Mouse (Mus musculus) cerebellum, adult 11-12 months (tissue): Measurements from ENCODE around the gene Pik3r1.

Source experiments
- DNase-seq: peaks from one replicate; pipeline ENCODE4 v3.0.0; 2022

The Pik3r1 gene

DNA sequence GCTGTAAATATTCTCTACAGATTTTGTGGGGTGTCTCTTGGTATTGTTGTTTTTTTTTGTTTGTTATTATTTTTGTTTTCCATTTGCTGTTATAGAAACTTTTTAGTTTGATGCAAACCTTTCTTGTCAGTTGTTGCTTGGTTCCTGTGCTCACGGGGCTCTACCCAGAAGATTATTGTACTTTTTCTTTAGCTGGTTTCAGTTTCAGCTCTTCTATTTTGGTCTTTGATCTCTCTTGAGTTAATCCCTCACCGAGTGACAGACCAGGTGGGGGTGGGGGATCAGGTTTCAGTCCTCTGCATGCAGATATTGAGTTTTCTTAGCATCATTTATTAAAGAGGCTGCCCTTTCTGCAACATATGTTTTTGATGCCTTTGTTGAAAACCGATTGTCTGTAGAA, 99.2 kb downstream of the Pik3r1 start:
- no peak for DNase-seq

DNA sequence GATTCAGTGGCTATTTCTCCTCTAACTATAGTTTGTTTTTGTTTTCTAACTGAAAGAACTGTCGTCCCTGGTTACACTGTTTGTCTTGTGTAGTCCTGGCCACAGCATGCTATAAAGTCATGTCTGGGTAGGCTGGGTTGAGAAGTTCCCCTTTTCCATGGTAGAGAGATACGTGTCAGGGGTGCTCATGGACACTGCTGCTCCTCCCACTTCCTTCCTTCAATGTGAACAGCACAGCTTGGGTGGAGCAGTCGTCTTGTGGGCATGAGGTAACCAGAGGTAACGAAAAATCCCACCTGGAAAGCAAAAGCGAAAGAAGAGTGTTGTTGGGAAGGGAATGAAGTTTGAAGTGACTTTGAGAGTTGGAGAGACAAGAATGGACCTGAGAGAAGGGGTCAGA, 104.0 kb downstream of the Pik3r1 start:
- DNase-seq: no peak

DNA sequence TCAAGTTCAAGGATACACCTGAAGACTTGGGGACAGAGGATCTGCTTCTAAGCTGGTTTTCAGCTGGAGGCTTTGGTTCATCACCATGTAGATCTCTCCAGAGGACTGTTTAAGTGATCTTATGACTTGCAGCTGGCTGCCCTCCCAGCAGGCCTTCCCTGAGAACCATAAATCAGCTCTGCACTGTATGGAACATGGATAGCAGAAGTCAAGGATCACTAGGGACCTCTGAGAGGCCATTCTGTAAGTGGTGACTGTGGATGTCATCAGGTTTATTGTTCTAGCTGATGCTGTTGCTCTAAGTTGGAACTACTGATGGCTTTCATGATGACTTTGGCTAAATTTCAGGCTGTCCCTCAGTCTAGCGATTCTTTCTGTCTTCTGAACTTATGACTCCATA, 105.1 kb downstream of the Pik3r1 start:
- DNase-seq: no peak

DNA sequence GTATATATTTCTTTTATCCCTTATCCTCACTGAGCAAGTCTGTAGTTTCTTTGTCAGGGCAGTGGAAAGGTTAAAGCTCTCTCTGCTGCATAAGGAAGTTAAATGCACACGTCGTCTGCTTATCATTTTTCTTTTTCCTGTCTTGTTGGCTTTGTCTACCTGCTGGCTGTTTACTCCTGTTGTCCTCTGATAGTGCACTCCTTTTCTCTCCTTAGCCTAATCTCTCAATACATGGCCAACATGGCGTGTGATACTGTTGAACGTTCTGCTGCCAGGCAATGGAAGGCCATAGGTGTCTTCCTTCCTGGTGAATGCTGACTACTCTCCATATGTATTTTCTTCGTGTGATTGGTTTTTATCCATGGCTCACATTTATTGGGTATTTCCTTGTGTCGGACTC, 106.5 kb downstream of the Pik3r1 start:
- no peak for DNase-seq

DNA sequence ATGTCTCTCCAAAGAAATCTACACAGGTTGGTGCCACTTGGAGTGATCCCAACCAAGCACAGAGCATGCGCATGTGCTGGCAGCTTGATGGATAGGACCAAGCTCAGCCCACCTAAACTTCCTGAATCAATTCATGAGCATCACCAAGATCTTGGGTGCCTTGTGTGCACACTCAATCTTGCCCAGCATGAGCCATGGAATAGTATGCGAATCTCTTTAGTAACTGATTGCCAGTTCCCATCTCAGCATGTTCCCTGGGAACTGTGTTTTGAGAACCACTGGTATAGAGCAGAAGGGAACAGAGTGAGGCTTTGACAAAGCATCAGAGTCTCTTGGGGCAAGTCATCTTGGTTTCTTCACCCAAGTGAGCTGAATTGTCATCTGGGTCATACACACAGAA, 107.8 kb downstream of the Pik3r1 start:
- DNase-seq: no peak

DNA sequence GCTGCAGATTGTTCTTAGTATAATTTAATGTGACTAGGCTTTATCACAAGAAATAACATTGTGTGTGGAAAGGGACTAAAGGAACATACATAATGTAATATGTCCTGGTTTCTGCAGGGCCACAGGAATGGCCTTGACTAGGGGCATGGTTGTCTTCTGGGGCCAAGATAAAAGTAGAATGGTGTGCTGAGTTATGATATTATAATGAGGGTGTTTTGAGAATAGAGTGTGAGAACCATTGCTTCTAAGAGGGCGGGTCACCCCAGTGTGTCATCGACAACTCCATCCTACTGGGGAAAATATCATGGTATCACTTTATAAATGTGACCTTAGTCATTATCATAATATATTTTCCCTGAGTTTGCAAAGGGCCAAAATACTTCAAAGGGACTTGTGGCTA, 115.9 kb downstream of the Pik3r1 start:
- no peak for DNase-seq

DNA sequence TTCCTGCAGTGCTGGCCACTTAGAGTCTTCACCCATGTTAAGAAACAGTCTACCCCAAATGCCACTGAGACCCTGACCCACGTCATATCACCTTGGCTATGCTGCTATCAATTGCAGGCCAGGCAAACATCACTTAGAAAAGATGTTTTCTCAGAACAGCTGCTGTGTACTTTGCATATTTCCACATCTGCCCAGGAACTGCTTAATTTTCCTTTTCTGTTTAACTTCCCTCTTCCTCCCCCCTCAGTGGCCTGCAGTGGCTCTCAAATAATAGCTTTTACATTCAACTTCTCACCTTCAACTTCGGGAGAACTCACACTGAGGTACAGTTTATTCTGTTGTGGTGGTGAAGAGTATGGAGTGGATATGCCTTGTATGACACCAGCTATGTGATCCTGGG, 126.4 kb downstream of the Pik3r1 start:
- no peak for DNase-seq

DNA sequence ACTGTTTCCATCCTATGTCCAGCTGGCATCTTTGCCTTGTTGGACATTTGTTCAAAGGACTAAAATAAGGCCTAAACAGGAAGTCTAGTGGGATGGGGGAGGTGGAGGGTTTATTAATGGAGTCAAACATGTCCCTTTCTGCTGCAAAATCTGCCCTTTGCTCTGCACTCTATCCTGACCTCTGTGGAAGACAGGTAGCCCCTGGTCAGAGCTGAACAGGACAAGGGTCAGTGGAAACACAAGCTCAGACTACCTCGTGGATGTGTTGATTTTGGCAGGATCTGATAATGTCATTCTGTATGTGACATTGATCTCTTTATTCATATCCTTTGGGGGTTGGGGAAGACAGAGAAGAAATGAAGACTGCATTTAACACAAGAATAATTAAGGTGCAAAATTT, 132.2 kb downstream of the Pik3r1 start:
- DNase-seq: no peak

DNA sequence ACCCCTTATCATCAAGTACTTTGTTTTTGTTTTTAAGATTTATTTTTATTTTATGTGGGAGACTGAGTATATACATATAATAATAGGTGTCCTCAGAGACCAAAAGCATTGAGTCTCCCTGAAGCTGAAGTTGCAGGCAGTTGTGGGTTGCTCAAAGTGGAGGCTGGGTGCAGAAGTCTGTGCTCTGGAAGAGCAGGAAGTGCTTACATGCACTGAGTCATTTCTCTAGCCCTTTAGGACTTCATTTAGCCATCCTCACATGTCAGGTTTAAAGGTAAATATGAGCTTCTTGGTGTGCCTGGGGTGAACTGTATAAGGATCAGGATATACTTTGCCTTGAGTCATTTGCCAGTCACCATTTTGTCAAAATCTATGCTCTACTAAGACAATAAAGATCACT, 133.6 kb downstream of the Pik3r1 start:
- DNase-seq: no peak

DNA sequence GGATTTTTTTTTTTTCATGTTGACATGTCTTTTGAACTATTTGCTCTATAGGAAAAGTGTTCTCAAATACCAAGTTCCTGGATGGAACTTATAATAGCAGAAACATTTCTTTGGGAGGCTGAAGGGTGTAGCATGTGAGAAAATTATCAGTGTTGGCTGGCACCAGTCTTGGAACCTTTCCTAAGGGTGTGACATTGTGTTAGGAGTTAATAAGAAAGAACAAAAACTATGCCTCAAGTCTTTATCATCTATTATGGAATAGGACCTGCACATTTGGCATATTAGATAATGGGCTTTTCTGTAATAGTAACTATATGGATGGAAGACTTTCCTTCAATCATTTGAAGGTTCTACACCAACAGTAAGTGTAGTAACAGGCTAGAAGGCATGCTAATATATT, 134.4 kb downstream of the Pik3r1 start:
- no peak for DNase-seq

DNA sequence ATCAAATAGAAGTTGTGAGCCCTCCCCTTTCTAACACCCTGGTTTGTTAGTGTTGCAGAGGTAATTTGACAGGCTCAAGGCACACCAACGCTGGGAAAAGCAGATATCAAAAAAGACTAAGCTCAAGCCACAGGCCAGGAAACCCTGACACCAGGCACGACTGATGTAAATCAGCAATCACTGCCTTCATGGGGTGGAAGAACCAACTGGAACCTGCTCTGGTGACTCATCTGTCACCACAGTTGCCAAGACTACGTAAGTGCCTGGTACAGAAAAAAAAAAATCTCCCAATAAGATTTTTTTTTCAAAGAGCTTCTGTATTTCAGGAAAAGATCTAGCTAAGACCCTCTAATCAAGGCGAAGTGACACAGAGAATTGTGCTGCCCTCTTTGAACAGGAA, 135.2 kb downstream of the Pik3r1 start:
- DNase-seq: no peak

DNA sequence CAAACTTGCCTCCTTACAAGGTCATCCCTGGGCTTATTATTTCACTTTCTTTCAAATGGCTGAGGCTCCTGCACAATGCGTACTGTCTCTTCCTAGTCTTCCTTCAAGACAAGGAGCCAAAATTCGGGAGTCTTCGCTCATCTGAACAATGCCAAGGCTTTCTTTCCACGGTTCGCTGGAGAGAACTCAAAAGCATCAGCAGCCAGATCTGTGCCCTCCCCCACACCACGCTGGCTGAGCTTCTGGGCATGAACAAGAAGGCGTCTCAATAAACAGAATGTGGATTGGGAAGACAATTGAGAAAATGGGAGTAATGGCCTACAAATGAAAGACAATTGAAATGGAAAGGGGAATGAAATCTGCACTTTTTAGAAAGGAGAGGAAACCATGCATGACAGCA, 136.5 kb downstream of the Pik3r1 start:
- DNase-seq: no peak
